Mouse (Mus musculus) T-helper 1 cell (primary cell): ENCODE data around the gene Rpusd4.

Experiments used
- in situ Hi-C: fragments of 300-600 bp; cut with MboI, MseI; formaldehyde crosslinking; loops from one replicate; pipeline ENCODE4 v1.15.1; 2025; ENCODE audit warnings: high pct_unique_total_duplicates

Rpusd4 gene

GRCm38 (mm10) chr9:35267146-35267975 is at the start of gene Rpusd4, which contains the start of gene Fam118b:
Gene Rpusd4, plus strand, starts transcription at chr9:35267865.
Gene Fam118b, minus strand, starts transcription at chr9:35267805.
- in situ Hi-C loops = loop anchor here (10.0 kb wide), 1 partner anchor 53 kb away; the partner anchor contains the start of gene Foxred1

GRCm38 (mm10) chr9:35217963-35218362 is 49.7 kb upstream of the Rpusd4 start:
- in situ Hi-C loops = loop anchor here (10.0 to 25.0 kb wide), 2 partner anchors 47 to 1544 kb away; partner anchors contain the start of genes Fam118b, Rpusd4 and Stt3a

- in situ Hi-C loops = loop anchor here (25.0 kb wide), 1 partner anchor 1539 kb away; the partner anchor contains the start of gene Stt3a
Measured at GRCm38 (mm10) chr9:35223466-35223865, 44.2 kb upstream of the Rpusd4 start.

- in situ Hi-C loops = no loop called here
Measured at GRCm38 (mm10) chr9:35228671-35229070, 39.0 kb upstream of the Rpusd4 start.

- in situ Hi-C loops = loop anchor here (10.0 kb wide), 1 partner anchor 241 kb away; no protein-coding TSS in a partner anchor
Measured at GRCm38 (mm10) chr9:35235996-35236395, 31.7 kb upstream of the Rpusd4 start.

GRCm38 (mm10) chr9:35238371-35238770 is 29.3 kb upstream of the Rpusd4 start:
- in situ Hi-C loops = loop anchor here (10.0 kb wide), 1 partner anchor 244 kb away; no protein-coding TSS in a partner anchor

GRCm38 (mm10) chr9:35238915-35239571 is 28.6 kb upstream of the Rpusd4 start:
- in situ Hi-C loops = loop anchor here (10.0 kb wide), 1 partner anchor 244 kb away; no protein-coding TSS in a partner anchor

GRCm38 (mm10) chr9:35239734-35240133 is 27.9 kb upstream of the Rpusd4 start:
- in situ Hi-C loops = loop anchor here (10.0 kb wide), 1 partner anchor 245 kb away; no protein-coding TSS in a partner anchor

- in situ Hi-C loops = no loop called here
Measured at GRCm38 (mm10) chr9:35247405-35247804, 20.3 kb upstream of the Rpusd4 start.

GRCm38 (mm10) chr9:35249476-35249875 is 18.2 kb upstream of the Rpusd4 start:
- in situ Hi-C loops = no loop called here

- in situ Hi-C loops = no loop called here
Measured at GRCm38 (mm10) chr9:35257365-35257764, 10.3 kb upstream of the Rpusd4 start.

GRCm38 (mm10) chr9:35262418-35262817 is 5.2 kb upstream of the Rpusd4 start:
- in situ Hi-C loops = loop anchor here (10.0 kb wide), 1 partner anchor 48 kb away; the partner anchor contains the start of gene Foxred1

GRCm38 (mm10) chr9:35263431-35263830 is 4.2 kb upstream of the Rpusd4 start:
- in situ Hi-C loops = loop anchor here (10.0 kb wide), 1 partner anchor 49 kb away; the partner anchor contains the start of gene Foxred1

- in situ Hi-C loops = loop anchor here (10.0 kb wide), 1 partner anchor 50 kb away; the partner anchor contains the start of gene Foxred1
Measured at GRCm38 (mm10) chr9:35264509-35264908, 3.2 kb upstream of the Rpusd4 start.

- in situ Hi-C loops = loop anchor here (10.0 kb wide), 1 partner anchor 53 kb away; the partner anchor contains the start of gene Foxred1
Measured at GRCm38 (mm10) chr9:35267976-35268715, 481 bp downstream of the Rpusd4 start.

GRCm38 (mm10) chr9:35277855-35278365 is 10.2 kb downstream of the Rpusd4 start:
- in situ Hi-C loops = no loop called here

GRCm38 (mm10) chr9:35278451-35278850 is 10.8 kb downstream of the Rpusd4 start:
- in situ Hi-C loops = no loop called here

GRCm38 (mm10) chr9:35282006-35282850 is 14.6 kb downstream of the Rpusd4 start:
- in situ Hi-C loops = no loop called here

GRCm38 (mm10) chr9:35282851-35283200 is 15.2 kb downstream of the Rpusd4 start:
- in situ Hi-C loops = no loop called here
